Mouse (Mus musculus): Measurements from ENCODE around the gene Map1b.

Map1b gene

GRCm38 (mm10) chr13:99516448-99516881 lies at the start of gene Map1b:
TSS of gene Map1b (minus strand) at chr13:99516540.
- peak; percentile 90 for DNase-seq

- no peak for DNase-seq
Observed at GRCm38 (mm10) chr13:99564346-99564745, 48.0 kb upstream of the Map1b start.

DNA sequence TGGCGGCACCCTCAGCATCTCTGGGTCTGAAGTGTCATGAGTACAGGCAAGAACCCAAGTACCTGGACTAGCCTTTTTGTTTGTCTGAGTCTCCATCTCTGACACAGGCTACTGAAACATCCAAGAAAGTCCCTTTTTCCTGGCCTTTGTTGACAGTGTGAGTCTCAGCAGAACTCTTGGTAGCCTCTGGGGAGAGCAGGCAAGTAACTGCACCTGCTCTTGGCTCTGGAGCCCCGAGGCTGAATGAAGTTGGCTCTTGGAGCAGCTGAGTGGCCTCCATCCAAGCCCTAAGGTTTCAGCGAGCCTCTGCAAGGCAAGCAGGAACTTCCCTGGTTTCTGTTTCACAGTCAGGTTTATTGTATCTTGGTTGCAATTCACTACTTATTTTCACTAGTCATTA lies 46.7 kb upstream of the Map1b start:
- DNase-seq, result peak; percentile 61 to 74

- DNase-seq, result no peak
Observed at GRCm38 (mm10) chr13:99561843-99562550, 45.7 kb upstream of the Map1b start.

- no peak for DNase-seq
Observed at GRCm38 (mm10) chr13:99560674-99561639, 44.6 kb upstream of the Map1b start.

DNA sequence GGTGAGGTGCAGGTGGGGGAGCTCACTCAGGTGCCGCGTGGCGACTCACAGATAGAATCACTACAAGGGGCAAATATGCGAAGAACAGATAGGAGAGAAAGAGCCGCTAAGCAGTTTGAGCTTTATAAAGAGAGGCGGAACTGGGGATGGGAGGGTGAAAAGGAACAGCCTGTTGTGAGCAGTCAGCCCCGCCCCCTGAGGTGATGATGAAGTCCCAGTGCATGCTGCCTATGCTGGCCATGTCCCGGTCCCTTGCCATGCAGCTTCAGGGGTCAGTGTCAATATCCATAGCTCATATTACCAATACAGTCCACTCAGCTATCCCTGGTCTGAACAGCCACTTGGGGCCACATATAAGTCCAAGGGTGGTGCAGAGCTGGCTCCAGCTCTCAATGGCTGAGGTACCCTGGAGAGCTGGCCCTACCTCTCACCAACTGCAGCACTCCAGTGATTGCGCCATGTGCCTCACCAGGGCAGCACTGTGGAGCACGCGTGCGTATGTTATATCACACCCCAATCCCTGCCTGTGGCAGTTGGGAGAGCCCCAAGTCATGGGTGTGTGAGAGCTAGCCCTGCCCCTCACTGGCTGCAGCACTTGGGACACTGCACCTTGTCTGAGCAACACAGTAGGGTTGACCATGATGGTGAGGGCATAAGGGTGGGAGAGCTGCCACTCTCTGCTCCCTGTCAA lies 42.0 kb upstream of the Map1b start:
- no peak for DNase-seq

DNA sequence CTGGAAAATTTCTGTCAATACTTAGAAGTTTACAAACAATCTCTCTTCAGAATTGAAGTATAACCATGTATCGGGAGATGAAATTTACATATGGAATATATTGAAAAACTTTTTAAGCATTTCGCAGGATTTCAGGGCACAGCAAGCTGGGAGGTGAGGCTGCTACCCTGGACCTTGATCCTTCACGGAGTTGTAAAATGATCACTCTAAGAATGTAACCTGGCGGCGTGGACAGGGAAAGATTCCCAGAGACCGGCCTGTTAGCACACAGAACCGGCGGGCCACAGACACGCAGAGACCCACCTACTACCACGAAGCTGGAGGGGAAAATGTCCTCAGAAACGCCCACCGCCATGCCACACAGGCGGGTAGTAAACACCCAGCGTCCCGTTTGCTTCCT lies 41.5 kb upstream of the Map1b start:
- DNase-seq, result no peak

- no peak for DNase-seq
Observed at GRCm38 (mm10) chr13:99557331-99557730, 41.0 kb upstream of the Map1b start.

- DNase-seq, result peak; percentile 12 to 19
Observed at GRCm38 (mm10) chr13:99554960-99555359, 38.6 kb upstream of the Map1b start.

- peak; percentile 90 to 94 for DNase-seq
Observed at GRCm38 (mm10) chr13:99554466-99554865, 38.1 kb upstream of the Map1b start.

DNA sequence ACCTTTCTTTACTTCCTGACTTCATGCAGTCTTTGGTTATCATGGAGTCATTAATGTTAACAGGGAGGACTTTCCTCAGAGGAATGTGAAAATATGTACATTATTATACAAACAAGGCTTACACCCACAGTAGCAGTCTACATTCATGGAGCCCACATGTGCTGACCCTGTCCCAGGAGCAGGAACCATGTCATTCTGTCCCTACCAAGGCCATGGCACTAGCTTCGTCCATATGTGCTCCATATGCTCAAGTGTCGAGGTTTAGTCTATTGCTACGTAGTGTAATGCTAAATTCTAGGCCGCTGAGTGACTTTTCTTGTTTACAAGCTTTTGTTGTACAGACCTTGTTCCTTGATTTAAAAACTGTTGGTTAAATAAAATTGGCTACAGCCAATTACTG lies 36.0 kb upstream of the Map1b start:
- DNase-seq, result no peak

GRCm38 (mm10) chr13:99550679-99551369 lies 34.5 kb upstream of the Map1b start:
- DNase-seq, result no peak

GRCm38 (mm10) chr13:99550060-99550459 lies 33.7 kb upstream of the Map1b start:
- DNase-seq, result no peak

DNA sequence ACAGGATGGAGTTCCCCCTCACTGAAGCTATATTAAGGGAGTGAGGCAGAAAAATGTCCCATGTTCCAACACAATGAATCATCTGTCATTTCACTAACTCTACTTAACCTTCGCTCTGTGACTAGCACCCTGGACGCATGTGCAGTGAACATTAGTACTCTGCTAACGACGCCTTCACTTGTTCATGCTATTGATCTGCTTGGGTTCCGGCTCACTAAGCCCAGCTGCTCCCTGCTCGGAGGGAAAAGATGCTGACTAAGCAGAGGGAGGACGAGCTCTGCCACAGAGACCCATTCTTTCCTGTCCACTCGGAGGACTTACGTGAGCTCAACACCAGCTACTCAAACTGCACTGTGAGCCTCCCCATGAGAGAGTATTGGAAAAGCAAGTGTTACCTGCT lies 33.2 kb upstream of the Map1b start:
- no peak for DNase-seq

DNA sequence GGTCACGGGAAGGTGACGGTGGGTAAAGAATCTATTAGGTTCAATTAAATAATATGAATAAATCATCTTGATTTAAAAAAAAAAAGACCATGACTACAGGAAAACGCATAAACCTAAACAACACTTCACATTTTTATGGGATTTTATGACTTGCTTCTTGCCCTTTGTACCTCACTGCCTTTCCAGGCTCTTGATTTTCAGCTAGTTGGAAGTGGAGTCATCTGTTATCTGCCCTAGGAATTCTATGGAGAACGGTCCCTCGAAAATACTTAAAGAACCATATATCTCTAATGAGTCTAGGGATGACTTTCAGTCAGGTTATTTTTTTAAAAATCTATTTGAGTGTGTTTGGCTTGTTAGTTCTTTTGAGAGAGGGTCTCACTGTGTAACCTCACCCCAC lies 30.5 kb upstream of the Map1b start:
- DNase-seq, result no peak

- DNase-seq, result no peak
Observed at GRCm38 (mm10) chr13:99545201-99545600, 28.9 kb upstream of the Map1b start.

DNA sequence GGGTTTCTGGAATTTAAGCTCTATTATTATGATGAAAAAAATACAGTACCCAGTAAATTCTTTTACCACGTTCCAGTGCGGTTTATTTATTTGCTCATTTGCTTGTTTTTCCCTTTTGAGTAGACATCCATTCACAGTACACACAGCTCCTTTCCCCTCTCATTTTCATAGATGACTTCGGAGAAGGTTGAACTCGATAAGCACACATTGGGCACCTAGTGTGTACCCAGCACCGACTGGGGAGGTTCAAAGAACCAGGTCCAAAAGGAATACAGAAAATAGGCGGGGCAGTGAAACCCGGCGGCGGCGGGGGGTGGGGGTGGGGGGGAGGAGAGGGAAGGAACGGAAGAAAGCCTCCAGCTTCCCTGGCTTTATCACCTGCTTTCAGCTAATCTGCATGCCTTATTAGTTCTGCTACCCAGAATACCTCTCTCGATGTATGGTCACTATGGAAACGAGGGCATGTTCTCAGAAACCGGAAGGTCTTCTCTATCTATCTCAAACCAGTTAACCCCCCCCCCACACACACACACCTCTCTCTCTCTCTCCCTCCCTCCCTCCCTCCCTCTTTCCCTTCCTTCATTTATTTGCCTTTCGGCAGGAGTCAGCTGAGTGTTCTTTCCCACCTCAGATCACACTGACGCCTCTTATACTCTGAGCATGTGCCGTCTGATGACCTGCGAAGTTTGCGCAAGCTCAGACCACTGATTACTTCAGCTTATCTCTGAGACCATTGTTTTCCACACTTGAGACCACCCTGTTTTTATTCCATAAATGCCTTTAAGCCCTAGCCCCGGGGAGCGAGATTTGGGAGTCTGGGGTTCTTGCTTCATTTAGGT lies 25.3 kb upstream of the Map1b start:
- DNase-seq, result no peak

- no peak for DNase-seq
Observed at GRCm38 (mm10) chr13:99539288-99539687, 22.9 kb upstream of the Map1b start.

DNA sequence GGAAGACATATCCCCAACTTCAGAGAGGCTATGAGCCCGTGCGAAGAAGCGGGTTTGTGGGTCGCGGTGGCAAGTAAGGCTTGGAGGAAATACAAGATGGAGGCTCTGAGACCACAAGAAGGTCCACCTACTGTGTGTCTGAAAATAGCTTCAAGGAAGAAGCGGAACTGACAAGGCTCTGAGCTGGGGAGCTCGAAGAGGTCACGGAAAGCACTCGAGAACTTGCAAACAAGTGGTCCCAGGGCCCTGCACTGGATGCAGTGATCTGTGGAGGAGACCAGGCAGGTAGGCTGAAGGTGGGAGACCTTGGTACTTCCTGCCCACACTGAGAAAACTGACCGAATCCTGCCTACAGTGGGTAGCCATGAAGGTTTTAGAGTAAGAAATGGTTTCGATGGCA lies 22.5 kb upstream of the Map1b start:
- no peak for DNase-seq

- DNase-seq, result no peak
Observed at GRCm38 (mm10) chr13:99537908-99538513, 21.7 kb upstream of the Map1b start.

DNA sequence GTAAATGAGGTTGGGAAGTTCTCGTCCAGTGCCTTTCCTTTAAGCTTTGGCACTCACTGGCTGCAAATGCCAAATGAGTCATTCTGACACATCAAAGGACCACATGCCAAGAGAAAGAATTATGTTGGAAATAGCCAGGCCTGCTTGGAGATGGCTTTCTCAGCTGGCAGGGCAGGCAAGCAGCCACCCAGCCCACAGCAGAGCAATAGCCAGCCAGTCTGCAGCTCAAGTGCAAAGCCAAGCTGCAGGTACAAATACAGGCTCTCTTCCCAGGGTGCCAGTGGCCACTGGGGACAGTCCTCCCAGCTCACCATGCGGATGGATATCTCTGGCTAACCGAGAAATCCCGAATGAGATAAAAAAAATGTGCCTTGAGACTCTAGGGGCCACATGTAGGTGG lies 12.1 kb upstream of the Map1b start:
- DNase-seq, result peak; percentile 59 to 65

Data from cerebellum, adult 18-20 months (tissue).